Mouse (Mus musculus): ENCODE data around the gene Olfr279. TPM values are rescaled to one million over a fixed set of nuclear protein-coding genes. Genes with fewer than 3 reads are reported as not detected.
"Not testable (repeated sequence)": the region's sequence is repeated elsewhere in the genome, so short reads cannot be mapped to it uniquely, and the experiment has no call there.

Olfr279 gene
- total RNA-seq, 2 experiments from 2014 or later: not detected

DNA sequence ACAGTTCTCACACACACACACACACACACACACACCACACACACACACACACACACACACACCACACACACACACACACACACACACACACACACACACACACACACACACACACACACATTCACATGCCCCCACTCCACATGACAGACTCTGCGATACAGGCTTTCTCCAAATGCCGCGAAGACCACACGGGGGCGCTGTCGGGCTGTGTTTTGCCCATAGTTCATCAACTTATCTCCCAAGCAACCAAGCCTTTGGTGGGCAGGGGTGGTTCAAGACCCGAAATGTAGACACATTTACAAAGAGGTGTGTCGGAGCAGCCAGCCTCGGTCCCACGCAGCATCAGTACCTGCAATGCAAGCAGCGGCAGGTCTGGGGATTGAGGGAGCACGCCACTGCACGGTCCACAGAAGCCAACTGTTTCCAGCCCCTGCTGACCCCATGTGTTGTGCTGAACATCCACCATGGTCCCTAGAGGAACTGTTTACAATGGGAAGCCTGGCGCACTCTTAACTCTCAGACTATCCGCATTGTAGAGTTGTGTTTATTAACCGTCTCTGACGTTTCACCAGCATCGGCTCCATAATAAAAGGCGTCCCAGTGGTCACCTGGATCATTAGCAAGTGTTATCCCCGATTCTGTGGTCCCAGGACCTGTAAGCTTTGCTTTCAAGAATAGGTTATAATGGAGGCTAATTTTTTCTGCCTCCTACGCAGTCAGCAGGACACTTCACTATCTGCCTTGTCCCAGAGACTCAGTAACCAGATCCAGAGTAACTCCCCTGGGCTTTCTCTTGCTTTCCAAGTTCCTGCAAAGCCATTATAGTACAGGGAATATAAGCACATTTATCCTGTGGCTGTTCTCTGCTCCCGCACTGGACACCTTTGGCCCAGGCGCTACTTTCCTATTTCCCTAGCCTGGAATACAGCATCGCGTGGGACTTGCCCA, 18.5 kb downstream of the Olfr279 start:
- DNase-seq: peak; percentile 78
- intact Hi-C loops (cut with DNase I; ENCODE audit: low total_unique reads): loop anchor here (2.0 kb wide), 1 partner anchor 106 kb away; no protein-coding TSS in a partner anchor

GRCm38 (mm10) chr15:98511386-98511928, 19.3 kb downstream of the Olfr279 start:
- no peak for DNase-seq
- intact Hi-C loops (cut with DNase I; ENCODE audit: low total_unique reads): loop anchor here (2.0 kb wide), 1 partner anchor 105 kb away; no protein-coding TSS in a partner anchor

- DNase-seq: no peak
- intact Hi-C loops (cut with DNase I; ENCODE audit: low total_unique reads): no loop called here
Measured at GRCm38 (mm10) chr15:98512232-98512631, 20.0 kb downstream of the Olfr279 start.

DNA sequence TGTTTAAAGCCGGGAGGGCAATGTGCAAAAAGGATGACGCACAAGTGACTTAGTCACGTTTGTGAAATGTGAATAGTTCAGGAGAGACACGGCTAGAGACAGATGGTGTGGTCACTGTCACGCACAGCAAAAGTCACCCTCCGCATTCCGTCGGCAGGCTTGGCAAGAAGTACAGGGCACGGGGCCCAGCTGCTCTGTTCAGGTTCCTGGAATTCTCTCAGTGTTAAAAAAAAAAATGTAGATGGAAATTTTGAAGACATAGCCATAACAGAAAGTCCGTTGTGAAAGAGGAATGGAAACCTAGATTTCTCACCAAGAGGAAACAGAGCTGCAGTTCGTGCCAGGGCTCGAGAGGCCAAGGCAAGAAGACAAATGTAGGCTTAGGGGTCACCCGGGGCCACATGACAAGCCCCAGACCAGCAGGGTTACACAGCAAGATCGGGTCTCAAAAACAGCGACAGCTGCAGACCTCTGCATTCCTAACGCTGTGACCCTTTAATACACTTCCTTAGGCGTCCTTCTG, 20.7 kb downstream of the Olfr279 start:
- DNase-seq: peak; percentile 71
- intact Hi-C loops (cut with DNase I; ENCODE audit: low total_unique reads): no loop called here

- DNase-seq: not testable (repeated sequence)
Measured at GRCm38 (mm10) chr15:98513676-98514075, 21.5 kb downstream of the Olfr279 start.

GRCm38 (mm10) chr15:98514146-98514545, 21.9 kb downstream of the Olfr279 start:
- intact Hi-C loops (cut with DNase I; ENCODE audit: low total_unique reads): no loop called here
- no peak for DNase-seq

More at GRCm38 (mm10) chr15:98513676-98514075, 21.5 kb downstream of the Olfr279 start:
- intact Hi-C loops (cut with DNase I; ENCODE audit: low total_unique reads): not testable (repeated sequence)

DNA sequence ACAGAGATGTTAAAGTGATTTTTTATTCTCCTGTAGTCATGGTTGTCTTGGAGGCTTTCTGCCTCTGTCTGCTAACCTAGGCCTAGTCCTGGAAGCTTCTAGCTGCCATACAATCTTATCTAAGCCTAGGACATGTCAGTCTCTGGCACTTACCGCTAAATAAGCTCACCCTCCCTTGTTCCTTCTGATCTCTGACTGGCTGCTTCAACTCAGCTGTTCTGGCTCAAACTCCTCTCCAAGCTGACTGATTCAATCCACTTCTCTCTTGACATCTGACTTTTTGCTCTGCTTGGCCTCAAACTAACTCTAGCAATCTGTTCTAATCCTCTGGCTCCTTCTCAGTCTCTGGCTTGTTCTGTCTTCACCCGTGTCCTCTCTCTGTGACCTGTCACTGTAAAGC, 22.6 kb downstream of the Olfr279 start:
- DNase-seq; intact Hi-C loops (cut with DNase I; ENCODE audit: low total_unique reads): not testable (repeated sequence)

DNA sequence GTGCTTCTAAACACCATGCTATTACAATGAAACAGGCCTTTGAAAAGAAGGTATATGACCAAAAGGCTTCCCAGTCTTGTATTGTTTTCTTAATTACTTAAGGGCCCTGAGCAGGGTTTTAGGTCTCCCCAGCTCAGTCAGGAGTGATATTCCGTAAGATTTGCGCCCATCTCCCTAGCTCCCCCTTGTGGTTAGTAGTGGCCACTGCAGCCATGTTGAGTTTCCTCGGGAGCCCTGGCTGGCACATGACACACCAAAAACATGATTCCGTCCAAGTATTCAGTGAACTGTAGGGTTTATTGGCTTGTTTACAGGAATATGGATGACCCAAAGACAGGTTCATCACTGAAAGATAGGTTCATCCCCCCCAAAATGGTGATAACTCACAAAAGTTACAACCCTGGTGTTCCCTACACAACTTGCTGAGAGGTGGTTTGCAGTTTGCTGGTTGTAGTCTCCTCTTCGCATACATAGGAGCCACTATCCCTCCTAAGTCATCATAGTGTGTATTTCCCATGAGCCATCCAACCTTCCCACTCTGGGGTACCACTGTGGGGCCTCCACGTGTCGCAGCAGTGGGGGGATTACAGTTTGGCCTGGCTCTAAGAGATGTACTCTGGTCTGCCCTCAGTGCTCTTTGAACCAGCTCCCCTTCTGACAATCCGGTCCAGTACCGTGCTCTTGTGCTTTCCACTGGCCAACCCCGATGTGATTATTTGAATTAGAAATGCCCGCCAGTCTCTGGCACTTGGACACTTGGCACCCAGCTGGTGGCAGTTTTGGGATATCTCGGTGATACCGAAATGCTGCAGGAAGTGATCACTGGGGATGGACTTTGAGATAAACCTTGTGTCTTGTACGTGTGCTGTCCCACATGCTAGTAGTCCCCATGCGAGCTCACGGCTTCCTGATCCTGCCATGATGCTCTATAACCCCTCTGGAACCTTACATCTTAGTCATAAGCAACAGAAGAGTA, 25.5 kb downstream of the Olfr279 start:
- DNase-seq: peak; percentile 55
- intact Hi-C loops (cut with DNase I; ENCODE audit: low total_unique reads): no loop called here

DNA sequence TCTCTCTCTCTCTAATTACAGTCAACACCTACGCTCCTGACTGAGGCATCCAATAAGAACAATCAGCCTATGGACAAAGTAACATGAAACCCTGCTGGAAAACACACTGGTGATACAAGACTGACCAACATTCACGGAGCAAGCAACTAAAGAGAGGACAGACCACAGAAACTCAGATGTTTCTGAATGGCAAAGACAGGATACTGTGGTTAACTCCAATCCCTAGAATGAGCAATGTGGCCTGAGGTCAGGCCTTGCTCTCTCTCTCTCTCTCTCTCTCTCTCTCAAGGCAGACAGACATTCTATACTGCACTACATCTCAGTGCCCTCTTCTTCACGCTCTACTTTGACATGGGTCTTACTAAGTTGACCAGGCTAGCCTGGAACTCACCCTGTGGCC, 29.0 kb downstream of the Olfr279 start:
- no peak for DNase-seq
- intact Hi-C loops (cut with DNase I; ENCODE audit: low total_unique reads): no loop called here

DNA sequence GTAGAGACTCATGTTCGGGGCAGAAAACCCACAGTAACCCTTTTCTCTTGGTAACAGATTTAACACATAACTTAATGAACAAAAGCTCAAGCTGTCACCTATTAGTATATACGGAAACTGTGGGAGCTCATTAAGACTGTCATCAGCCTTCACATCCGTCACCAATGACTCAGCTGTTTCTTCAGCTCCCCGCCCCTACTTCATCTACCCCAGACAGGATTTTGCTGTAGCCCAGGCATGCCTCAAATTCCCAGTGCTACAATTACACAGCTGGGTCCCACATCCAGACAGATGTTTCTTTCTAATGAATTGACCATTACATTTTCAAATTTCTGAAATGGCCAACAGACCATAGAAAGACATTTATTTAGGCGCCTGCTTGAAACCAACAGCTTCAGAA, 33.9 kb downstream of the Olfr279 start:
- no peak for DNase-seq
- intact Hi-C loops (cut with DNase I; ENCODE audit: low total_unique reads): no loop called here

DNA sequence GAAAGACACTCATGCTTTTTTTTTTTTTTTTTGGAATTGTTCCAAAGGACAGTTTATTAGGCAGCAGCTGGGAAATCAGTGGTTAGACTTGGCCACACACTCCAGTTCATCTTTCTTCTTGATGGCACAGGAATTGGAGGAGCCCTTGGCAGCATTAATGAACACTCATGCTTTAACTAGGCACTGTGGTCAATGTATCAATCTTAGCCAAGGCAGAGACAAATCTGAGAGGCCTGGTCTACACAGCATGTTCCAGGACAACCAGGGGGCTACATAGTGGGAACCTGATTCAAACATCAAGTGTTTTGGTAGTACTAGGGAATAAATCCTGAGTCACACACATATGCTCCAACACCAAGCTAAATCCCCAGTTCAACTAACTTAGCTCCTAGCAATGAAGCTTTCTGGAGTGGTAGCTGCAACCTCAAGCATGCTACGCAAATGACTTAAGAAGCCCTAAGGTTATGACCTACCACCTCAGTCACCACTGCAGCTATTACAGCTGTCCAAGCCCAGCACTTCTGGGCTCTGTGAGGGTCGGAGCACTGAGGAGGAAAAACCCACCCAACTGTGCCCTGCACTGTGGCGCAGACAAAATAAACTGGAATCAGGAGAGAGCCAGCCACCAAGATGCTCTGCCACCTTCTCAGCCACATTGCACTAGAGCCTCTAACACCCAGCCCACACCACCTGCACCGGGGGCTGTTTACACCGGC, 35.0 kb downstream of the Olfr279 start:
- DNase-seq: no peak
- intact Hi-C loops (cut with DNase I; ENCODE audit: low total_unique reads): no loop called here

DNA sequence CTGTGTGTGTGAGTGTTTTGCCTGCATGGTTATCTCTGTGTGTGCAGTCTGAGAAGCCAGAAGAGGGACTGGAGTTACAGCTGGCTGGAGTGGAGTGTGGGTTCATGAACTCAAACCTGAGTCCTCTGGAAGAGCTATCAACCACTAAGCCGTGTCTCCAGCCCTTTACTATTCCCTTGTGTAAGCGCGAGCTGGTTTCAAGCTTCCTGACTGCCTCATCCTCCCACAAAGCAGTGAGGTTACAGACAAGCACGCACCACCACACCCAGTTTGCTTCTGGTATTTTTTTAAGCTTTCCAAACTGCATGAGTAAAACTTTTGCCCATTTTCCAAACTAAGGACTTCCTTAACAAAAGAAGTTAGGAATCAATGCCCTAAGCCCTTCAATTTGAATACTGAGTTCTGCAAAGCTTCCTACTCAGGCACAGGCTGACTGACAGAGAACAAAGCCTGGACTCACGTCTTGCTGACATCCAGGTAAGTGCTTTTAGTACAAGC, 35.9 kb downstream of the Olfr279 start:
- intact Hi-C loops (cut with DNase I; ENCODE audit: low total_unique reads): no loop called here
- no peak for DNase-seq

DNA sequence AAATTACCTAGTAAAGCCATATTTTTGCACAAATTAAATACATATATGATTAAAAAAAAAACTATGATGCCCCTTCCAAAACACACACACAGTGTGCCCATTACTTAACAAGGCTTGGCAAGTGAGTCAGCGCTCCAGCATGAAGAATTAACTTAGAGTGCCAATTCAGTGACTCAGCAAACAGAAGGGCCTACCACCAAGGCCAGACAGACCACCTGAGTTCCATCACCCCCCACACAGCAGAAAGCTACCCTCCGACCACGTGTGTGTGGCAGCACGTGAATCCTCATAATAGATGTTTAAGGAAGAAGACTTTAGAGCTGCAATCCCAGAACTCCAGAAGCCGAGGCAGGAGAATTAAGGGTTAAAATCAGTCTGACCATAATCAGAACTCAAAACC, 40.1 kb downstream of the Olfr279 start:
- no peak for DNase-seq
- intact Hi-C loops (cut with DNase I; ENCODE audit: low total_unique reads): no loop called here

DNA sequence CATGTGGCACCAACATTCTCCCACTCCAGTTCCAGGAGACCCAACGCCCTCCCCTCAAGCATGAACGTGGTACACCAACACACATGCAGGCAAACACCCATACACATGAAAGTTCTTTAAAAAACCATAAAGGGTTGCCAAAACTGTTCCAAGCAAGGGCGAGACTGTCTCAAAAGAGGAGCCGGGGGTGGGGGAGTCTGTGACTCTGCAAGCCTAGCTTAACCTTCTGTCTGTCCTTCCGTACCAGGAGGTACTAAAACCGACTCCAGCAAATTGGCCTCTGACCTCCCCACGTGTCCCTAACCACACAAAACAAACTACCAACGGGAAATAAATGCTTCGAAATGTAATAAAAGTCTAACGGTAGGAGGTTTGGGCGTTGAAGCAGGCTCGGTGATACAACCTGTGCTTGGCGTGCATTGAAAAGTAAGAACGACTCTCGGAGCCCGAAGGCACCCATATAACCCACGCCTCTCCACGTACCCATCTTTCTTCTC, 40.9 kb downstream of the Olfr279 start:
- intact Hi-C loops (cut with DNase I; ENCODE audit: low total_unique reads): no loop called here
- DNase-seq: no peak

GRCm38 (mm10) chr15:98533881-98534627, 41.9 kb downstream of the Olfr279 start, which contains the start of gene Kansl2:
TSS of gene Kansl2 (minus strand) at chr15:98534264.
- intact Hi-C loops (cut with DNase I; ENCODE audit: low total_unique reads): no loop called here

DNA sequence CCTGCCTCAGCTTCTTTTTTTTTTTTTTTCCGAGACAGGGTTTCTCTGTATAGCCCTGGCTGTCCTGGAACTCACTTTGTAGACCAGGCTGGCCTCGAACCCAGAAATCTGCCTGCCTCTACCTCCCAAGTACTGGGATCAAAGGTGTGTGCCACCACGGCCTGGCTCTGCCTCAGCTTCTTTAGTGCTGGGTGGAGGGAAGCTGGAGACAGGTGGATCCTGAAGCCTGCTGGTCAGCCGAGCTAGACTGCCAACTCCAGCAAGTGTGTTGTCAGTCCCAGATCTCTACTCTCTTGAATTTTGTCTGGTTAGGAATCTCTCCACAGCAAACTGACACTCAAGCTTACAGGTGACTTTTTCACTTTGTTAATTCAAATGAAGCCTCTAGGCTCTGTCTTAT, 43.7 kb downstream of the Olfr279 start:
- intact Hi-C loops (cut with DNase I; ENCODE audit: low total_unique reads): no loop called here

More at GRCm38 (mm10) chr15:98533881-98534627, 41.9 kb downstream of the Olfr279 start, which contains the start of gene Kansl2:
- DNase-seq: peak; percentile 96

DNA sequence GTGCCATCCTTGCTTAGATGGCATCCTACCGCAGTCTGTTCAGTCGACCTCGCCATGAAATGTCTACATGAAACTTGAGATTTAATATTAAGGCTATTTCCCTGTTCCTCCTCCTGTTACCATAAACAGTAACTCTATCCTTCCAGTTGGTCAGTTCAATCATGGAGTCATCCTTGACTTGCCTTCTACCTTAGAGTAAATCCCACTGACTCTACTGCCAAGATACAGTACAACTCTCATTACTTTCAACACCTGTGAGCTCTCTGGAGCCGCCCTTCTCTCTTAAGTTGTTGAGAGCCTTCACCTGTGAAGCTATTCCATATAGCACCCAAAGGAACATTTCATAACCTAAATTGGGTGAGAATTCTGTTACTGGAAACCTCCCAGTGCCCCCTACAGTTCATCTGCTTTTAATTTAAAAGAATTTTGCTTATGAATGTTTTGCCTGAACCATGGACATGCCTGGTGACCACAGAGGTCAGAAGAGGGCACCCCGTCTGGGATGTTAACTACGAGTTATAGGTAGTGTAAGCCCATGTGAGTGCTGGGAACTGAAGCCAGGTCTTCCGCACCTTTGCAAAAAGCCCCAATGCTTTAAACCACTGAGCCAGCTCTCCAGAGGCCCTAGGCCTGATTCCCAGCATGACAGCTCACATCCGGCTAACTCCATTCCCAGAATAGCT, 44.8 kb downstream of the Olfr279 start:
- intact Hi-C loops (cut with DNase I; ENCODE audit: low total_unique reads): no loop called here
- no peak for DNase-seq

More for the DNA sequence above, 43.7 kb downstream of the Olfr279 start:
- DNase-seq: no peak

All from gastrocnemius, postnatal 14 days (tissue).